Mouse (Mus musculus): Measurements from ENCODE around the gene Gnaq. TPM values are rescaled to one million over a fixed set of nuclear protein-coding genes. Genes with fewer than 3 reads are reported as not detected.

Gnaq gene
- total and polyA plus RNA-seq, 3 experiments: 8.1 to 12.9 (median 8.2) TPM

DNA sequence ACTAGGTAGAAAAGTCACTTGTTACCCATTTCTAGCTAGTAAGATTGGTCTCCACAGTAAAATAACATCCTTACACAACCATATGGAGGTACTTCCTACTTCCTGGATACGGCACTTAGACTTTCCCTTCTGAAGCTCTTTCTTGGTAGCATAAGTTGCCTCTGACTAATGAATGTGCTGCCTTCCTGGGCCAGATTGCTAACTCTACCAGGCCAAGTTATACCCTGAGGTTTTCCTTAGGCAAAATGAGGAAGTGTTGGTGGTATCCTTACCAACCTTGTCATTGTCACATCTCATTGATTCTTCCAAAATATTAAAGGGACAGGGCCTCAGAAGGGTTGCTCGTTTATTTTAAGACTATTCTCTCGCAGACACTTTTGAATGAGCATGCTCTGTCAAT, 22.0 kb upstream of the Gnaq start:
- no peaks in the 10 kb centered on the region for H3K9me3 ChIP-seq (replicated peaks; ENCODE audit: low read length)
- H3K79me2 ChIP-seq (replicated peaks; ENCODE audit: control insufficient read depth, extremely low read depth, insufficient read depth, poor library complexity, severe bottlenecking): no peaks in the 10 kb centered on the region
- no peak overlapping the region for H3K4me3 ChIP-seq (replicated peaks in 1 of 3; ENCODE audit: low read depth in 2 of 3, low read length in 2 of 3, poor library complexity in 1 of 3)
- peaks cover 17 to 39% of the 10 kb centered on the region in 2 experiments for H3K4me1 ChIP-seq (ENCODE audit: control insufficient read depth in 1 of 2, insufficient read depth in 2 of 2)
- DNase-seq (ENCODE audit: extremely low read depth): no peak
- H3K9ac ChIP-seq (ENCODE audit: insufficient read depth, low read depth): no peak overlapping the region
- in situ Hi-C loops (cut with MboI; ENCODE audit: low pct_ligation_motif_present, low pct_unique_long_range_greater_than_20kb, low sequenced_read_pairs): no loop called here
- dilution Hi-C loops (cut with MboI; ENCODE audit: extremely low pct_ligation_motif_present, extremely low pct_unique_long_range_greater_than_20kb, low sequenced_read_pairs): no loop called here
- H3K36me3 ChIP-seq (replicated peaks in 1 of 2; ENCODE audit: control insufficient read depth in 1 of 2, insufficient read depth in 1 of 2, low read length in 1 of 2): no peaks in the 10 kb centered on the region
- H3K4me2 ChIP-seq (ENCODE audit: insufficient read depth, low read depth, poor library complexity, severe bottlenecking): no peak overlapping the region
- H3K27me3 ChIP-seq (replicated peaks): no peaks in the 10 kb centered on the region
- H3K27ac ChIP-seq (ENCODE audit: insufficient read depth, low read depth): no peak overlapping the region
- TF ChIP-seq MAX (IDR thresholded peaks at IDR 0.05; ENCODE audit: low read length) (no peak), ELF1 (IDR thresholded peaks at IDR 0.05; ENCODE audit: low read depth, low read length) (peak; percentile 46; the same call in 1 of the 2 replicates)

DNA sequence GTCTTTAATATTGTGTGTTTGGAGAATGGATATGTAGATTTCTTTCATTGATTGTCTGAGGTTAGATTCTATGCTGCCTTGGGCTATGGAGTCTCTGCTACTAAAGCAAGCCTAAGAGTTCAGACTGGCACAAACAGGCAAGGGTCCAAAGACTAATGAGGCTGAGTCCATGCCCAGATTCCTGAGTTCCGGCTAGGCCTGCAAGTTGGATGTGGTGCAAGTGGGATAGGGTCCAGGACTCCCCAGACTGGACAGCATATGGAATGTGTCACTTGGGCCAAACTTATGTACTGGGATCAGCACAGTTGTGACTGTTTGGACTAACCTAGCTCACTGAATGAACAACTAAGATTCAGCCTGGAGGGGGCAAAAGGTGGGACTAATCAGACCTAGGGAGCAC, 19.3 kb upstream of the Gnaq start:
- Histone ChIP-seq H3K4me1 (ENCODE audit: control insufficient read depth in 1 of 2, insufficient read depth in 2 of 2) (peaks cover 7 to 20% of the 10 kb centered on the region in 2 experiments; a peak in 3 of 4 replicates), H3K27ac (ENCODE audit: insufficient read depth, low read depth) (no peak overlapping the region), H3K36me3 (replicated peaks in 1 of 2; ENCODE audit: control insufficient read depth in 1 of 2, insufficient read depth in 1 of 2, low read length in 1 of 2) (no peaks in the 10 kb centered on the region), H3K27me3 (replicated peaks) (peaks cover under 1% of the 10 kb centered on the region), H3K9me3 (replicated peaks; ENCODE audit: low read length) (no peaks in the 10 kb centered on the region), H3K4me3 (replicated peaks in 1 of 3; ENCODE audit: low read depth in 2 of 3, low read length in 2 of 3, poor library complexity in 1 of 3) (no peak overlapping the region), H3K9ac (ENCODE audit: insufficient read depth, low read depth) (no peak overlapping the region), H3K4me2 (ENCODE audit: insufficient read depth, low read depth, poor library complexity, severe bottlenecking) (no peak overlapping the region), H3K79me2 (replicated peaks; ENCODE audit: control insufficient read depth, extremely low read depth, insufficient read depth, poor library complexity, severe bottlenecking) (no peaks in the 10 kb centered on the region)
- no peak for TF ChIP-seq NELFE (IDR thresholded peaks at IDR 0.05; ENCODE audit: low read depth, low read length)
- TF ChIP-seq POLR2AphosphoS2 (IDR thresholded peaks at IDR 0.05; ENCODE audit: low read depth, low read length): no peak
- TF ChIP-seq KAT2A (IDR thresholded peaks at IDR 0.05; ENCODE audit: insufficient replicate concordance, low read length): no peak
- TF ChIP-seq MAFK (IDR thresholded peaks at IDR 0.05; ENCODE audit: insufficient replicate concordance, low read length): no peak
- no peak for TF ChIP-seq BHLHE40 (IDR thresholded peaks at IDR 0.05; ENCODE audit: low read depth, low read length)
- no peak for TF ChIP-seq ZC3H11A (IDR thresholded peaks at IDR 0.05; ENCODE audit: low read depth, low read length)
- TF ChIP-seq MYC (IDR thresholded peaks at IDR 0.05; ENCODE audit: low read depth, low read length): no peak
- no peak for TF ChIP-seq IRF4 (IDR thresholded peaks at IDR 0.05; ENCODE audit: low read depth, low read length)
- TF ChIP-seq POLR2A (IDR thresholded peaks at IDR 0.05; ENCODE audit: low read depth, low read length): no peak
- TF ChIP-seq RAD21 (IDR thresholded peaks at IDR 0.05; ENCODE audit: low read depth, low read length): no peak
- TF ChIP-seq ZMIZ1 (IDR thresholded peaks at IDR 0.05; ENCODE audit: low read depth, low read length): no peak
- TF ChIP-seq SIN3A (IDR thresholded peaks at IDR 0.05; ENCODE audit: low read length): no peak
- TF ChIP-seq PAX5 (IDR thresholded peaks at IDR 0.05; ENCODE audit: low read length): no peak
- TF ChIP-seq MAX (IDR thresholded peaks at IDR 0.05; ENCODE audit: low read length): no peak
- TF ChIP-seq NRF1 (IDR thresholded peaks at IDR 0.05; ENCODE audit: low read depth, low read length): no peak
- TF ChIP-seq JUN (IDR thresholded peaks at IDR 0.05; ENCODE audit: insufficient read depth, low read depth, low read length): no peak
- dilution Hi-C loops (cut with MboI; ENCODE audit: extremely low pct_ligation_motif_present, extremely low pct_unique_long_range_greater_than_20kb, low sequenced_read_pairs) (no loop called here), in situ Hi-C loops (cut with MboI; ENCODE audit: low pct_ligation_motif_present, low pct_unique_long_range_greater_than_20kb, low sequenced_read_pairs) (no loop called here)
- no peak for DNase-seq (ENCODE audit: extremely low read depth)

All from CH12.LX (cell line).